Mouse (Mus musculus) liver, embryonic 16.5 days (tissue): Measurements from ENCODE around the gene Vnn1. TPM values are rescaled to one million over a fixed set of nuclear protein-coding genes. Genes with fewer than 3 reads are reported as not detected.
A peak's percentile ranks its signal among the peaks of the same experiment; 100 is the strongest.

ENCODE experiments used
- ATAC-seq: fragments of 200-750 bp; cut with Nextera tagmentation; 2 replicates; pipeline ENCODE4 v1.8.0; 2017; ENCODE audit warnings: low read depth, mild to moderate bottlenecking, moderate number of reproducible peaks, moderate library complexity
- H3K27ac ChIP-seq: fragments of 300-500 bp; sonication (generic); 2 replicates; pipeline ENCODE4 v1.5.1; 2014; ENCODE audit warnings: mild to moderate bottlenecking, low read length
- H3K27me3 ChIP-seq: fragments of 300-500 bp; sonication (generic); 2 replicates; pipeline ENCODE4 v1.6.1; 2014; ENCODE audit warnings: low read depth, low read length, mixed read lengths; ENCODE audit not compliant: control insufficient read depth, insufficient read depth
- H3K36me3 ChIP-seq: fragments of 300-500 bp; sonication (generic); 2 replicates; pipeline ENCODE4 v1.6.1; 2014; ENCODE audit warnings: mild to moderate bottlenecking; ENCODE audit not compliant: control insufficient read depth, insufficient read depth
- H3K4me1 ChIP-seq: fragments of 300-500 bp; sonication (generic); 2 replicates; pipeline ENCODE4 v1.6.1; 2014; ENCODE audit warnings: low read depth, low read length, mixed read lengths; ENCODE audit not compliant: control insufficient read depth
- H3K4me2 ChIP-seq: fragments of 300-500 bp; sonication (generic); 2 replicates; pipeline ENCODE4 v1.6.1; 2014; ENCODE audit warnings: low read depth, low read length, mixed read lengths
- H3K4me3 ChIP-seq: fragments of 300-500 bp; sonication (generic); 2 replicates; pipeline ENCODE4 v1.5.1; 2014; ENCODE audit warnings: low read depth, mild to moderate bottlenecking, low read length
- H3K9ac ChIP-seq: fragments of 300-500 bp; sonication (generic); 2 replicates; pipeline ENCODE4 v1.6.1; 2014; ENCODE audit warnings: low read depth, low read length
- H3K9me3 ChIP-seq: fragments of 300-500 bp; sonication (generic); replicated peaks from 2 replicates; pipeline ENCODE4 v1.6.1; 2016; ENCODE audit warnings: low read length; ENCODE audit not compliant: control insufficient read depth
- WGBS: fragments of 180-500 bp; shearing (Covaris S2); extraction: QIAGEN DNeasy Blood & Tissue Kit; methylation state at CpG from one replicate; pipeline ENCODE4 v1.1.7; 2014; ENCODE audit not compliant: insufficient replicate concordance; 5-methylcytosine and 5-hydroxymethylcytosine counted together
- polyA plus RNA-seq: library from polyadenylated mRNA; unstranded; fragments of >200 nt; fragmentation: Nextera tagmentation; extraction: Ambion mirVana; gene quantifications from 2 replicates; pipeline ENCODE4 v1.2.1, GENCODE M21; 2015

Vnn1 gene
- polyA plus RNA-seq, 1 experiment from 2014 or later: 2.8 TPM

- H3K4me1 ChIP-seq: no peaks in the 10 kb centered on the region
- H3K9me3 ChIP-seq: no peaks in the 10 kb centered on the region
- no peaks in the 10 kb centered on the region for H3K36me3 ChIP-seq
- no peak overlapping the region for H3K27ac ChIP-seq
- no peaks in the 10 kb centered on the region for H3K27me3 ChIP-seq
- no peak overlapping the region for H3K4me2 ChIP-seq
- no peak overlapping the region for H3K9ac ChIP-seq
- 51% methylated on average over 7 of the region's 7 CpGs for WGBS
- no peak for ATAC-seq
- H3K4me3 ChIP-seq: no peak overlapping the region
These were observed 888 bp downstream of the Vnn1 start for GRCm38 (mm10) chr10:23895376-23895775.

GRCm38 (mm10) chr10:23901119-23901518 lies 6.6 kb downstream of the Vnn1 start:
- Histone ChIP-seq H3K36me3 (no peaks in the 10 kb centered on the region), H3K4me1 (no peaks in the 10 kb centered on the region), H3K27me3 (no peaks in the 10 kb centered on the region), H3K9ac (no peak overlapping the region), H3K4me2 (no peak overlapping the region), H3K27ac (no peak overlapping the region), H3K9me3 (no peaks in the 10 kb centered on the region), H3K4me3 (no peak overlapping the region)
- WGBS: 67% methylated on average over 3 of the region's 3 CpGs
- ATAC-seq: no peak

GRCm38 (mm10) chr10:23905661-23906060 lies 11.2 kb downstream of the Vnn1 start:
- Histone ChIP-seq H3K27me3 (no peaks in the 10 kb centered on the region), H3K27ac (no peak overlapping the region), H3K36me3 (no peaks in the 10 kb centered on the region), H3K9me3 (no peaks in the 10 kb centered on the region), H3K4me1 (no peaks in the 10 kb centered on the region), H3K4me2 (no peak overlapping the region), H3K4me3 (no peak overlapping the region), H3K9ac (no peak overlapping the region)
- no peak for ATAC-seq
- WGBS: 66% methylated on average over 1 of the region's 1 CpGs

GRCm38 (mm10) chr10:23920056-23920455 lies 25.6 kb downstream of the Vnn1 start, which contains the start of gene Taar1:
TSS of gene Taar1 (plus strand) at chr10:23920356.
- H3K9me3 ChIP-seq: no peaks in the 10 kb centered on the region
- H3K27ac ChIP-seq: no peak within 1 kb of the TSS
- no peaks in the 10 kb centered on the region for H3K4me1 ChIP-seq
- H3K27me3 ChIP-seq: no peaks in the 10 kb centered on the region
- WGBS: 56% methylated on average over 4 of the region's 4 CpGs
- H3K4me3 ChIP-seq: no peak within 1 kb of the TSS
- no peaks in the 10 kb centered on the region for H3K36me3 ChIP-seq
- no peak for ATAC-seq
- no peak within 1 kb of the TSS for H3K4me2 ChIP-seq
- H3K9ac ChIP-seq: no peak within 1 kb of the TSS

GRCm38 (mm10) chr10:23922468-23922867 lies 28.0 kb downstream of the Vnn1 start:
- ATAC-seq: peak; percentile 79

GRCm38 (mm10) chr10:23923941-23924340 lies 29.5 kb downstream of the Vnn1 start:
- H3K9ac ChIP-seq: no peak overlapping the region
- no peak overlapping the region for H3K4me2 ChIP-seq
- no peak overlapping the region for H3K27ac ChIP-seq
- H3K27me3 ChIP-seq: no peaks in the 10 kb centered on the region
- H3K4me3 ChIP-seq: no peak overlapping the region
- no peaks in the 10 kb centered on the region for H3K36me3 ChIP-seq
- ATAC-seq: no peak
- H3K9me3 ChIP-seq: no peaks in the 10 kb centered on the region
- no peaks in the 10 kb centered on the region for H3K4me1 ChIP-seq
- 48% methylated on average over 2 of the region's 2 CpGs for WGBS

More at GRCm38 (mm10) chr10:23922468-23922867, 28.0 kb downstream of the Vnn1 start:
- 51% methylated on average over 3 of the region's 3 CpGs for WGBS
- H3K27me3 ChIP-seq: no peaks in the 10 kb centered on the region
- no peaks in the 10 kb centered on the region for H3K36me3 ChIP-seq
- H3K9ac ChIP-seq: no peak overlapping the region
- H3K27ac ChIP-seq: no peak overlapping the region
- no peak overlapping the region for H3K4me3 ChIP-seq
- no peaks in the 10 kb centered on the region for H3K4me1 ChIP-seq
- no peaks in the 10 kb centered on the region for H3K9me3 ChIP-seq
- H3K4me2 ChIP-seq: no peak overlapping the region

GRCm38 (mm10) chr10:23937613-23938012 lies 43.1 kb downstream of the Vnn1 start:
- Histone ChIP-seq H3K4me3 (no peak overlapping the region), H3K36me3 (no peaks in the 10 kb centered on the region), H3K4me1 (no peaks in the 10 kb centered on the region), H3K4me2 (no peak overlapping the region), H3K9me3 (no peaks in the 10 kb centered on the region), H3K27ac (no peak overlapping the region), H3K9ac (no peak overlapping the region), H3K27me3 (no peaks in the 10 kb centered on the region)
- ATAC-seq: no peak
- WGBS: 33% methylated on average over 4 of the region's 4 CpGs

- H3K27ac ChIP-seq: no peak within 1 kb of the TSS
- 50% methylated on average over 6 of the region's 6 CpGs for WGBS
- no peak for ATAC-seq
These were observed 43.8 kb downstream of the Vnn1 start, which contains the start of gene Taar2 for GRCm38 (mm10) chr10:23938312-23938711. TSS of gene Taar2 (plus strand) at chr10:23938572.

GRCm38 (mm10) chr10:23942465-23942864 lies 48.0 kb downstream of the Vnn1 start:
- WGBS: 55% methylated on average over 5 of the region's 5 CpGs
- H3K4me2 ChIP-seq: no peak overlapping the region
- H3K27me3 ChIP-seq: no peaks in the 10 kb centered on the region
- no peaks in the 10 kb centered on the region for H3K36me3 ChIP-seq
- H3K4me3 ChIP-seq: no peak overlapping the region
- ATAC-seq: no peak
- no peak overlapping the region for H3K27ac ChIP-seq
- no peaks in the 10 kb centered on the region for H3K4me1 ChIP-seq
- H3K9me3 ChIP-seq: no peaks in the 10 kb centered on the region
- no peak overlapping the region for H3K9ac ChIP-seq

More at GRCm38 (mm10) chr10:23938312-23938711, 43.8 kb downstream of the Vnn1 start, which contains the start of gene Taar2:
- Histone ChIP-seq H3K4me3 (no peak within 1 kb of the TSS), H3K36me3 (no peaks in the 10 kb centered on the region), H3K9ac (no peak within 1 kb of the TSS), H3K27me3 (no peaks in the 10 kb centered on the region), H3K4me2 (no peak within 1 kb of the TSS), H3K4me1 (no peaks in the 10 kb centered on the region), H3K9me3 (no peaks in the 10 kb centered on the region)
